ENCODE assay signal across 20 mouse cellular contexts in the genomic region with DNA sequence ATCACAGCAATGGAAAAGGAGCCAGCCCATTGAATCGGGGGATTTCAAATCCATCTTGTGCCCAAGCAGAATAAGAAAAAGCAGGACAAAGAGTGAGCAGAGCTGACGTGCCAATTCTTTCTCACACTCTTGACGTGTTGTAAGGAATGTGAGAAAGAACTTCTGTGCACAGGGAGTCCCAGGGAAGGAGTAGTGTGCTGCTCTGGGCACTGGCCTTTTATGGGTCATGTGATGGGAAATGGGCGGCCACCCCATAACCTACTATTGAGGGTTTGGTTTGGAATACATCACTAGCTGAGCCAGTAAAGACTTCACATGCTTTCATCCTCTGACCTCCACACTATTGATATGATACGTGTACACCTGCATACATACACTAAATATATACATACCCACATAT. TPM values are rescaled to one million over a fixed set of nuclear protein-coding genes. Genes with fewer than 3 reads are reported as not detected.
DNase-seq lines count a peak whose midpoint lies in the region; ATAC-seq and TF ChIP-seq lines count a peak whose summit lies in the region.
"Had no signal": no experiment of that assay in that cellular context is flagged by ENCODE, and none has a peak within 500 bp of the region (broad histone marks: within the 10 kb centered on the region; RNA-seq: fewer than 3 reads in every experiment).

No protein-coding gene starts in this region.

- ATAC-seq in forebrain, postnatal 0 days, result peak; percentile 23; the same call in 1 of the 2 replicates
- no peak for ATAC-seq in forebrain, embryonic 15.5 days (replicated peaks)
- ATAC-seq in heart, embryonic 14.5 days (ENCODE audit: insufficient number of reproducible peaks, insufficient read depth, low FRiP score, low read depth), result no peak
- no peak for ATAC-seq in hindbrain, embryonic 13.5 days (ENCODE audit: low FRiP score)
- ATAC-seq in hindbrain, embryonic 14.5 days (ENCODE audit: low FRiP score), result no peak
- ATAC-seq: forebrain, embryonic 16.5 days; intestine, embryonic 15.5 days had no signal

- no peaks in the 10 kb centered on the region for H3K36me3 ChIP-seq in forebrain, postnatal 0 days (ENCODE audit: insufficient read depth)
- no peaks in the 10 kb centered on the region for H3K36me3 ChIP-seq in forebrain, embryonic 15.5 days
- no peaks in the 10 kb centered on the region for H3K36me3 ChIP-seq in heart, embryonic 14.5 days (ENCODE audit: control insufficient read depth, insufficient read depth, low read length)
- no peaks in the 10 kb centered on the region for H3K36me3 ChIP-seq in hindbrain, embryonic 13.5 days
- H3K36me3 ChIP-seq in hindbrain, embryonic 14.5 days (replicated peaks; ENCODE audit: control insufficient read depth, insufficient read depth), result no peaks in the 10 kb centered on the region
- no peaks in the 10 kb centered on the region for H3K36me3 ChIP-seq in E14TG2a.4 (ENCODE audit: insufficient read depth, low read length)
- H3K36me3 ChIP-seq: embryonic facial prominence, embryonic 10.5 days; G1E; heart, embryonic 15.5 days; intestine, embryonic 15.5 days had no signal

- no peak overlapping the region for H3K4me3 ChIP-seq in forebrain, postnatal 0 days (ENCODE audit: low read depth, low read length)
- H3K4me3 ChIP-seq in forebrain, embryonic 15.5 days, result no peak overlapping the region
- no peak overlapping the region for H3K4me3 ChIP-seq in heart, embryonic 14.5 days (ENCODE audit: control insufficient read depth in 1 of 2, insufficient read depth in 1 of 2, low read depth in 1 of 2, low read length in 2 of 2)
- no peak overlapping the region for H3K4me3 ChIP-seq in hindbrain, embryonic 13.5 days
- H3K4me3 ChIP-seq in hindbrain, embryonic 14.5 days (replicated peaks; ENCODE audit: low read length), result no peak overlapping the region
- H3K4me3 ChIP-seq in E14TG2a.4 (replicated peaks; ENCODE audit: low read length), result peak overlapping the region; percentile 56
- H3K4me3 ChIP-seq: embryonic facial prominence, embryonic 10.5 days; heart, embryonic 15.5 days; intestine, embryonic 15.5 days had no signal

- no peak overlapping the region for H3K4me2 ChIP-seq in forebrain, postnatal 0 days (ENCODE audit: low read depth)
- no peak overlapping the region for H3K4me2 ChIP-seq in forebrain, embryonic 15.5 days (replicated peaks)
- 0 out of 2 replicates have a peak overlapping the region, but pooled peaks have one; percentile 23 for H3K4me2 ChIP-seq in heart, embryonic 14.5 days (ENCODE audit: low read length)
- 0 out of 2 replicates have a peak overlapping the region, but pooled peaks have one; percentile 10 for H3K4me2 ChIP-seq in hindbrain, embryonic 13.5 days
- H3K4me2 ChIP-seq in hindbrain, embryonic 14.5 days (replicated peaks), result no peak overlapping the region
- H3K4me2 ChIP-seq: heart, embryonic 15.5 days; intestine, embryonic 15.5 days had no signal

- intact Hi-C loops in heart, postnatal 25 days (cut with DNase I), result no loop called here

- no peak overlapping the region for H3K9ac ChIP-seq in forebrain, postnatal 0 days
- no peak overlapping the region for H3K9ac ChIP-seq in forebrain, embryonic 15.5 days (replicated peaks)
- H3K9ac ChIP-seq in heart, embryonic 14.5 days (ENCODE audit: low read length), result 0 out of 2 replicates have a peak overlapping the region, but pooled peaks have one; percentile 8
- no peak overlapping the region for H3K9ac ChIP-seq in hindbrain, embryonic 13.5 days
- no peak overlapping the region for H3K9ac ChIP-seq in hindbrain, embryonic 14.5 days
- H3K9ac ChIP-seq: heart, embryonic 15.5 days; intestine, embryonic 15.5 days had no signal

- no peaks in the 10 kb centered on the region for H3K27me3 ChIP-seq in forebrain, postnatal 0 days (ENCODE audit: insufficient read depth, low read length)
- no peaks in the 10 kb centered on the region for H3K27me3 ChIP-seq in forebrain, embryonic 15.5 days
- H3K27me3 ChIP-seq in heart, embryonic 14.5 days (ENCODE audit: control insufficient read depth, insufficient read depth, low read length), result no peaks in the 10 kb centered on the region
- H3K27me3 ChIP-seq in hindbrain, embryonic 13.5 days, result no peaks in the 10 kb centered on the region
- H3K27me3 ChIP-seq in hindbrain, embryonic 14.5 days (ENCODE audit: control insufficient read depth, insufficient read depth, low read length), result no peaks in the 10 kb centered on the region
- no peaks in the 10 kb centered on the region for H3K27me3 ChIP-seq in E14TG2a.4 (ENCODE audit: insufficient read depth, low read length)
- H3K27me3 ChIP-seq: CH12.LX; heart, embryonic 15.5 days; intestine, embryonic 15.5 days had no signal

- no peak overlapping the region for H3K27ac ChIP-seq in forebrain, postnatal 0 days (ENCODE audit: low read depth, low read length)
- H3K27ac ChIP-seq in forebrain, embryonic 15.5 days (replicated peaks), result no peak overlapping the region
- H3K27ac ChIP-seq in heart, embryonic 14.5 days (replicated peaks in 1 of 2; ENCODE audit: control insufficient read depth in 1 of 2, insufficient read depth in 1 of 2, low read depth in 2 of 2, low read length in 2 of 2), result peak overlapping the region in 1 of 2 experiments; percentile 33; a peak in 1 of 4 replicates
- no peak overlapping the region for H3K27ac ChIP-seq in hindbrain, embryonic 13.5 days
- no peak overlapping the region for H3K27ac ChIP-seq in hindbrain, embryonic 14.5 days
- H3K27ac ChIP-seq: embryonic facial prominence, embryonic 10.5 days; heart, embryonic 15.5 days; intestine, embryonic 15.5 days had no signal

- whole genome bisulfite sequencing in forebrain, postnatal 0 days, result 39% methylated on average over 5 of the region's 5 CpGs
- WGBS in forebrain, embryonic 15.5 days, result 49% methylated on average over 5 of the region's 5 CpGs
- WGBS in heart, embryonic 14.5 days, result 51% methylated on average over 5 of the region's 5 CpGs
- WGBS in hindbrain, embryonic 13.5 days, result 54% methylated on average over 5 of the region's 5 CpGs
- WGBS in hindbrain, embryonic 14.5 days, result 62% methylated on average over 5 of the region's 5 CpGs

- TF ChIP-seq CTCF in forebrain, postnatal 0 days (IDR thresholded peaks at IDR 0.05; ENCODE audit: low read depth), result no peak
- no peak for TF ChIP-seq CTCF in E14TG2a.4 (conservative IDR thresholded peaks at IDR 0.05; ENCODE audit: low read length)

- DNase-seq in forebrain, postnatal 0 days, result no peak
- DNase-seq in heart, postnatal 25 days (ENCODE audit: low spot score), result no peak
- no peak for DNase-seq in hindbrain, embryonic 14.5 days (ENCODE audit: low spot score)
- DNase-seq in thymus, postnatal 25 days, result no peak
- DNase-seq: adrenal gland, adult 8-10 months; adrenal gland, postnatal 36 days; cerebellum, adult 2 months; cerebellum, postnatal 10 days; gastrocnemius, postnatal 14 days; kidney, adult 18-20 months had no signal

- no peaks in the 10 kb centered on the region for H3K9me3 ChIP-seq in forebrain, postnatal 0 days (ENCODE audit: low read length)
- no peaks in the 10 kb centered on the region for H3K9me3 ChIP-seq in forebrain, embryonic 15.5 days
- H3K9me3 ChIP-seq in heart, embryonic 14.5 days (ENCODE audit: control insufficient read depth, low read length), result no peaks in the 10 kb centered on the region
- H3K9me3 ChIP-seq in hindbrain, embryonic 13.5 days, result no peaks in the 10 kb centered on the region
- H3K9me3 ChIP-seq in hindbrain, embryonic 14.5 days (ENCODE audit: control insufficient read depth, low read length), result no peaks in the 10 kb centered on the region
- no peaks in the 10 kb centered on the region for H3K9me3 ChIP-seq in E14TG2a.4 (ENCODE audit: low read length)
- H3K9me3 ChIP-seq: embryonic facial prominence, embryonic 10.5 days; G1E; heart, embryonic 15.5 days; intestine, embryonic 15.5 days had no signal

- no peaks in the 10 kb centered on the region for H3K4me1 ChIP-seq in forebrain, postnatal 0 days (ENCODE audit: insufficient read depth)
- no peaks in the 10 kb centered on the region for H3K4me1 ChIP-seq in forebrain, embryonic 15.5 days
- H3K4me1 ChIP-seq in heart, embryonic 14.5 days (ENCODE audit: control insufficient read depth in 2 of 2, insufficient read depth in 2 of 2, low read length in 2 of 2), result peaks cover 0 to 4% of the 10 kb centered on the region in 2 experiments; a peak in 1 of 4 replicates
- H3K4me1 ChIP-seq in hindbrain, embryonic 13.5 days (replicated peaks), result no peaks in the 10 kb centered on the region
- no peaks in the 10 kb centered on the region for H3K4me1 ChIP-seq in hindbrain, embryonic 14.5 days (replicated peaks; ENCODE audit: control insufficient read depth, insufficient read depth, low read length)
- peaks cover 26% of the 10 kb centered on the region for H3K4me1 ChIP-seq in E14TG2a.4 (replicated peaks; ENCODE audit: low read depth, low read length)
- H3K4me1 ChIP-seq: intestine, embryonic 15.5 days had no signal

RNA-seq across cellular contexts. Expression of a gene that starts 48.2 kb away (rescaled TPM):
- 12.0 and 15.5 TPM in 2 replicates for total RNA-seq in forebrain, postnatal 0 days (2014; rRNA removed)
- polyA plus RNA-seq in forebrain, postnatal 0 days (2015; fragmentation: Nextera tagmentation; extraction: Ambion mirVana), result 6.7 and 9.1 TPM in 2 replicates
- polyA plus RNA-seq in forebrain, embryonic 15.5 days (2015; fragmentation: Nextera tagmentation; extraction: Ambion mirVana), result 8.1 and 9.3 TPM in 2 replicates
- polyA plus RNA-seq in heart, embryonic 14.5 days (2014; fragmentation: Nextera tagmentation; extraction: Ambion mirVana), result 4.1 and 4.9 TPM in 2 replicates
- total RNA-seq in heart, postnatal 25 days (2021), result 10 to 100 TPM; 20.5 to 28.4 TPM
- polyA plus RNA-seq in hindbrain, embryonic 13.5 days (2015; fragmentation: Nextera tagmentation; extraction: Ambion mirVana), result 6.0 and 6.1 TPM in 2 replicates
- polyA plus RNA-seq in hindbrain, embryonic 14.5 days (2014; fragmentation: Nextera tagmentation; extraction: Ambion mirVana), result 6.4 and 8.0 TPM in 2 replicates

Comparison
In these comparisons a context has a peak if more than half of its experiments do, and no peak if none do; other contexts are left out.
1. H3K4me2 ChIP-seq: peak in heart, embryonic 14.5 days (single experiment) and hindbrain, embryonic 13.5 days (single experiment); none in forebrain, postnatal 0 days (single experiment), forebrain, embryonic 15.5 days (single experiment) and hindbrain, embryonic 14.5 days (single experiment).